In the genomic region with DNA sequence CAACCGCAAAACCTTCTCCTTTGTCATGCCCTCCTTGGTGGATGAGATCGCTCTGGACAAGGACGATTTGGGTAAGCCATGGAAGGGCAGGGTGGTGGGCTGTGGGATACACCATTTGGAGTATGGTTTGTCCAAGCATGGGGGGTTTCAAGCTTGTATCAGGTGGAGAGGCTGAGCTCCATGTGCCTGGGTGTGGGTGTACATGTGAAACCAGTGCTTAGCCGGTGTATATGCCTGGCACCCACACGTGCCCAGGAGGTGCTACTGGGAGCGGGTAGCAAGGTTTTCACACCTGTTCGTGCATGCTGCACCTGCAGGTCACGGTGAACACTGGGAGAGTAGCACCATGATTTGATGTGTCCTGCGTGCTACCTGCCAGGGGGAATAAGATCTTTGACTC, we compare ENCODE assay signal across 9 mouse cellular contexts. TPM values are rescaled to one million over a fixed set of nuclear protein-coding genes. Genes with fewer than 3 reads are reported as not detected.
DNase-seq lines count a peak whose midpoint lies in the region; ATAC-seq and TF ChIP-seq lines count a peak whose summit lies in the region.
"Had no signal": no experiment of that assay in that cellular context is flagged by ENCODE, and none has a peak within 500 bp of the region (broad histone marks: within the 10 kb centered on the region; RNA-seq: fewer than 3 reads in every experiment).

No protein-coding gene starts in this region.

- TF ChIP-seq POLR2A in bone marrow macrophage, adult 2 months (IDR thresholded peaks at IDR 0.05; ENCODE audit: borderline replicate concordance, low read depth, low read length) = no peak

- H3K4me3 ChIP-seq in heart, embryonic 13.5 days = peak overlapping the region; percentile 80
- H3K4me3 ChIP-seq in bone marrow macrophage, adult 2 months (ENCODE audit: insufficient read depth, low read length) = peak overlapping the region; percentile 71; the same call in 1 of the 2 replicates
- H3K4me3 ChIP-seq in hindbrain, embryonic 12.5 days = peak overlapping the region; percentile 78
- peak overlapping the region; percentile 2; the same call in 1 of the 2 replicates for H3K4me3 ChIP-seq in midbrain, embryonic 14.5 days (replicated peaks; ENCODE audit: low read depth, low read length)

- TF ChIP-seq CTCF in bone marrow macrophage, adult 2 months (IDR thresholded peaks at IDR 0.05; ENCODE audit: low read depth, low read length) = no peak

- no peak for DNase-seq in heart, adult 18-20 months
- no peak for DNase-seq in midbrain, embryonic 14.5 days
- no peak for DNase-seq in urinary bladder, postnatal 14 days (ENCODE audit: low spot score)
- DNase-seq in spleen, adult 12 weeks (ENCODE audit: low spot score) = no peak
- DNase-seq: gastrocnemius, postnatal 14 days had no signal

- 78% methylated on average over 9 of the region's 9 CpGs for WGBS in heart, embryonic 13.5 days
- whole genome bisulfite sequencing in hindbrain, embryonic 12.5 days = 76% methylated on average over 9 of the region's 9 CpGs
- 84% methylated on average over 9 of the region's 9 CpGs for WGBS in midbrain, embryonic 14.5 days

- no peaks in the 10 kb centered on the region for H3K27me3 ChIP-seq in heart, embryonic 13.5 days (replicated peaks)
- H3K27me3 ChIP-seq in hindbrain, embryonic 12.5 days = no peaks in the 10 kb centered on the region
- no peaks in the 10 kb centered on the region for H3K27me3 ChIP-seq in midbrain, embryonic 14.5 days (ENCODE audit: control insufficient read depth, insufficient read depth, low read length)

- peak overlapping the region; percentile 91; the same call in 1 of the 2 replicates for H3K27ac ChIP-seq in heart, embryonic 13.5 days (replicated peaks)
- no peak overlapping the region for H3K27ac ChIP-seq in bone marrow macrophage, adult 2 months (ENCODE audit: insufficient read depth, low read depth, low read length)
- H3K27ac ChIP-seq in hindbrain, embryonic 12.5 days = peak overlapping the region; percentile 91
- H3K27ac ChIP-seq in midbrain, embryonic 14.5 days (replicated peaks; ENCODE audit: low read depth, low read length) = no peak overlapping the region

- H3K36me3 ChIP-seq in heart, embryonic 13.5 days = peaks cover 51% of the 10 kb centered on the region
- H3K36me3 ChIP-seq in hindbrain, embryonic 12.5 days = peaks cover 42% of the 10 kb centered on the region
- H3K36me3 ChIP-seq in midbrain, embryonic 14.5 days (ENCODE audit: control insufficient read depth, insufficient read depth, low read length) = peaks cover 48% of the 10 kb centered on the region

- H3K4me2 ChIP-seq in heart, embryonic 13.5 days = peak overlapping the region; percentile 86
- H3K4me2 ChIP-seq in hindbrain, embryonic 12.5 days (replicated peaks) = peak overlapping the region; percentile 95
- peak overlapping the region; percentile 96 for H3K4me2 ChIP-seq in midbrain, embryonic 14.5 days (ENCODE audit: low read length)

- peaks cover 48% of the 10 kb centered on the region for H3K4me1 ChIP-seq in heart, embryonic 13.5 days
- peaks cover 21% of the 10 kb centered on the region for H3K4me1 ChIP-seq in bone marrow macrophage, adult 2 months (ENCODE audit: control insufficient read depth, insufficient read depth, low read length)
- peaks cover 30% of the 10 kb centered on the region for H3K4me1 ChIP-seq in hindbrain, embryonic 12.5 days
- H3K4me1 ChIP-seq in midbrain, embryonic 14.5 days (ENCODE audit: control insufficient read depth, insufficient read depth, low read length) = peaks cover 14% of the 10 kb centered on the region

- ATAC-seq in heart, embryonic 13.5 days (ENCODE audit: extremely low read depth, insufficient number of reproducible peaks, low FRiP score, low TSS enrichment) = no peak
- ATAC-seq in hindbrain, embryonic 12.5 days (ENCODE audit: low FRiP score) = no peak
- ATAC-seq in midbrain, embryonic 14.5 days (ENCODE audit: low FRiP score, low TSS enrichment) = no peak
- ATAC-seq in granulocyte monocyte progenitor cell, adult 5-6 weeks (replicated peaks; ENCODE audit: poor library complexity, severe bottlenecking) = no peak

- H3K9ac ChIP-seq in heart, embryonic 13.5 days = peak overlapping the region; percentile 94
- H3K9ac ChIP-seq in hindbrain, embryonic 12.5 days = peak overlapping the region; percentile 90
- H3K9ac ChIP-seq in midbrain, embryonic 14.5 days (replicated peaks; ENCODE audit: low read length) = no peak overlapping the region; the same call in 1 of the 2 replicates

- no peaks in the 10 kb centered on the region for H3K9me3 ChIP-seq in heart, embryonic 13.5 days
- no peaks in the 10 kb centered on the region for H3K9me3 ChIP-seq in hindbrain, embryonic 12.5 days (replicated peaks)
- H3K9me3 ChIP-seq in midbrain, embryonic 14.5 days (ENCODE audit: control insufficient read depth, low read length) = no peaks in the 10 kb centered on the region

RNA-seq across cellular contexts. Expression of gene Slc37a4, which starts 1.9 kb away (rescaled TPM):
- polyA plus RNA-seq in heart, embryonic 13.5 days (2015; fragmentation: Nextera tagmentation; extraction: Ambion mirVana) = 31.4 and 36.4 TPM in 2 replicates
- total RNA-seq in heart, adult 18-20 months (2021) = 10 to 100 TPM; 17.8 to 20.3 TPM
- 9.4 and 11.5 TPM in 2 replicates for polyA plus RNA-seq in bone marrow macrophage, adult 2 months (2012; ENCODE audit: insufficient read depth, insufficient read length, missing spikeins)
- polyA plus RNA-seq in hindbrain, embryonic 12.5 days (2016; fragmentation: Nextera tagmentation; extraction: Ambion mirVana) = 38.7 TPM in 2 replicates
- 42.9 and 46.8 TPM in 2 replicates for polyA plus RNA-seq in midbrain, embryonic 14.5 days (2014; fragmentation: Nextera tagmentation; extraction: Ambion mirVana)
- 32.3 and 35.5 TPM in 2 replicates for total RNA-seq in granulocyte monocyte progenitor cell, adult 5-6 weeks (2014; fragmentation: Nextera tagmentation)
- total RNA-seq in granulocyte monocyte progenitor cell, adult 5-6 weeks (2017) = 33.5 and 34.2 TPM in 2 replicates

RNA-seq across cellular contexts. Expression of gene Rps25, which starts 8.4 kb away (rescaled TPM):
- 1,048 and 1,209 TPM in 2 replicates for polyA plus RNA-seq in heart, embryonic 13.5 days (2015; fragmentation: Nextera tagmentation; extraction: Ambion mirVana)
- total RNA-seq in heart, adult 18-20 months (2021) = 100 to 1,000 TPM; 788 to 877 TPM
- polyA plus RNA-seq in bone marrow macrophage, adult 2 months (2012; ENCODE audit: insufficient read depth, insufficient read length, missing spikeins) = 2,665 and 2,801 TPM in 2 replicates
- polyA plus RNA-seq in hindbrain, embryonic 12.5 days (2016; fragmentation: Nextera tagmentation; extraction: Ambion mirVana) = 1,265 and 1,340 TPM in 2 replicates
- polyA plus RNA-seq in midbrain, embryonic 14.5 days (2014; fragmentation: Nextera tagmentation; extraction: Ambion mirVana) = 1,282 and 1,427 TPM in 2 replicates
- total RNA-seq in granulocyte monocyte progenitor cell, adult 5-6 weeks (2014; fragmentation: Nextera tagmentation) = 4,415 and 4,988 TPM in 2 replicates
- 2,316 and 2,478 TPM in 2 replicates for total RNA-seq in granulocyte monocyte progenitor cell, adult 5-6 weeks (2017)

RNA-seq across cellular contexts. Expression of gene Trappc4, which starts 8.8 kb away (rescaled TPM):
- polyA plus RNA-seq in heart, embryonic 13.5 days (2015; fragmentation: Nextera tagmentation; extraction: Ambion mirVana) = 78.9 and 89.7 TPM in 2 replicates
- 10 to 100 TPM; 42.0 to 43.6 TPM for total RNA-seq in heart, adult 18-20 months (2021)
- polyA plus RNA-seq in bone marrow macrophage, adult 2 months (2012; ENCODE audit: insufficient read depth, insufficient read length, missing spikeins) = 64.9 and 82.4 TPM in 2 replicates
- 256 and 259 TPM in 2 replicates for polyA plus RNA-seq in hindbrain, embryonic 12.5 days (2016; fragmentation: Nextera tagmentation; extraction: Ambion mirVana)
- polyA plus RNA-seq in midbrain, embryonic 14.5 days (2014; fragmentation: Nextera tagmentation; extraction: Ambion mirVana) = 329 and 359 TPM in 2 replicates
- total RNA-seq in granulocyte monocyte progenitor cell, adult 5-6 weeks (2014; fragmentation: Nextera tagmentation) = 52.2 and 78.5 TPM in 2 replicates
- total RNA-seq in granulocyte monocyte progenitor cell, adult 5-6 weeks (2017) = 37.7 and 39.6 TPM in 2 replicates

RNA-seq across cellular contexts. Expression of gene Hyou1, which starts 19.3 kb away (rescaled TPM):
- 16.0 and 17.5 TPM in 2 replicates for polyA plus RNA-seq in heart, embryonic 13.5 days (2015; fragmentation: Nextera tagmentation; extraction: Ambion mirVana)
- total RNA-seq in heart, adult 18-20 months (2021) = 10 to 100 TPM; 46.6 to 65.5 TPM
- polyA plus RNA-seq in bone marrow macrophage, adult 2 months (2012; ENCODE audit: insufficient read depth, insufficient read length, missing spikeins) = 32.8 and 33.6 TPM in 2 replicates
- polyA plus RNA-seq in hindbrain, embryonic 12.5 days (2016; fragmentation: Nextera tagmentation; extraction: Ambion mirVana) = 35.8 and 39.1 TPM in 2 replicates
- polyA plus RNA-seq in midbrain, embryonic 14.5 days (2014; fragmentation: Nextera tagmentation; extraction: Ambion mirVana) = 18.2 and 27.1 TPM in 2 replicates
- 126 and 142 TPM in 2 replicates for total RNA-seq in granulocyte monocyte progenitor cell, adult 5-6 weeks (2014; fragmentation: Nextera tagmentation)
- 187 and 212 TPM in 2 replicates for total RNA-seq in granulocyte monocyte progenitor cell, adult 5-6 weeks (2017)

RNA-seq across cellular contexts. Expression of gene Ccdc84, which starts 19.8 kb away (rescaled TPM):
- 19.6 and 21.4 TPM in 2 replicates for polyA plus RNA-seq in heart, embryonic 13.5 days (2015; fragmentation: Nextera tagmentation; extraction: Ambion mirVana)
- 1 to 10 TPM; 5.0 to 6.0 TPM for total RNA-seq in heart, adult 18-20 months (2021)
- 39.3 and 50.2 TPM in 2 replicates for polyA plus RNA-seq in bone marrow macrophage, adult 2 months (2012; ENCODE audit: insufficient read depth, insufficient read length, missing spikeins)
- 32.9 and 36.7 TPM in 2 replicates for polyA plus RNA-seq in hindbrain, embryonic 12.5 days (2016; fragmentation: Nextera tagmentation; extraction: Ambion mirVana)
- 33.3 and 36.4 TPM in 2 replicates for polyA plus RNA-seq in midbrain, embryonic 14.5 days (2014; fragmentation: Nextera tagmentation; extraction: Ambion mirVana)
- 22.4 and 46.8 TPM in 2 replicates for total RNA-seq in granulocyte monocyte progenitor cell, adult 5-6 weeks (2014; fragmentation: Nextera tagmentation)
- 22.5 and 45.1 TPM in 2 replicates for total RNA-seq in granulocyte monocyte progenitor cell, adult 5-6 weeks (2017)

Comparison
In these comparisons a context has a peak if more than half of its experiments do, and no peak if none do; other contexts are left out.
1. H3K27ac ChIP-seq: peak in heart, embryonic 13.5 days (single experiment) and hindbrain, embryonic 12.5 days (single experiment); none in bone marrow macrophage, adult 2 months (single experiment) and midbrain, embryonic 14.5 days (single experiment).
2. H3K4me3 ChIP-seq: peak in every context shown above with its lines; median percentile 80 in heart, embryonic 13.5 days; 78 in hindbrain, embryonic 12.5 days; 71 in bone marrow macrophage, adult 2 months; 2 in midbrain, embryonic 14.5 days.
3. Peak in every context shown above with its lines, with median percentiles within 50 percentile points of each other: H3K4me2 ChIP-seq.